Mouse (Mus musculus): ENCODE results near the gene Irak2.
"Not testable (repeated sequence)": the region's sequence is repeated elsewhere in the genome, so short reads cannot be mapped to it uniquely, and the experiment has no call there.

Gene Irak2

DNA sequence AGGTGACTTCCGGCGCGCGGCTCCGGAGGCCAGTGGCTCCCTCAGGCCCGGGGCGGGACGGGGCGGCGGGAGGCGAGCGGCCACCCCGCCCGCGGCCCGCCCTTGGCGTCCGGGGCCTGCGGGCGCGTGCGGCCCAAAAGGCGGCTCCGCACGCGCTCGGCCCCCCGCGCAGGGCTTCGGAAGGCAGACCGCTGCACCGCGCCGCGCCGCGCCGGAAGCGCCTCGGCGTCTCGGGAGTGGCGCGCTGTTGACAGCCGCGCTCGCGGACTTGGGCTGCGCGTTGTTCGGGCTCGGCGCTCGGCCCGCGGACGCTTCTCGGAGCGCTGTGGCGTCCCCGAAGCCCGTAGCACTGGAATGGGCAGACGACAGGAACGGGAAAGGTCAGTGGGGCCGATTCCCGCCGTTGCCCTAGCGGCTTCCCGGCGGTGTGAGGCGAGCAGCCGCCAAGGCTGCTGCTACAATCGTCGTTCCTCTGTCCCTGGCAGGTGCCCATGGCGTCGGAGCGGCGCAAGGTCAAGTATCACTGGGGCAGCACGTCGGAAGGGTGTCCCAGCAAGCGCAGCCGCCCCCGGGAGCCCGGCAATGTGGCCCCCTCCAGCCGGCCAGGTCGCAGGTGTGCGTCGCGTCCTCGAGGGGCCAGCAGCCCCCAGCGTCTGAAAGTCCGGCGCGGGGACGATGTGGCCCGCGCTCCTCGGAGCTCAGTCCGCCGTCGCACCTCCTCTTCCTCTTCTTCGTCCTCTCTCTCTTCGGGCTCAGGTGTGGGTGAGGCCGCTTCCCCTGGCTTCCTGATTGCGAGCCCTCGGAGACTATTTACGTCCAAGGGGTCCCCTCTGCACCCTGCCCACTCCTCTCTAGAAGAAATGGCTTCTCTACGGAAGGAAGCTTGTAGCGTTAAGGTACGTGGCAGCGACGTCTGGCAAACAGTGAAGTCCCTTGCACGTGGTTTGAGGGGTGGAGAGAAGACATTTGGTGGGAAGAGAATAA lies 59.2 kb downstream of the Irak2 start:
- peak; percentile 44 for DNase-seq (ENCODE audit: low spot score)

DNA sequence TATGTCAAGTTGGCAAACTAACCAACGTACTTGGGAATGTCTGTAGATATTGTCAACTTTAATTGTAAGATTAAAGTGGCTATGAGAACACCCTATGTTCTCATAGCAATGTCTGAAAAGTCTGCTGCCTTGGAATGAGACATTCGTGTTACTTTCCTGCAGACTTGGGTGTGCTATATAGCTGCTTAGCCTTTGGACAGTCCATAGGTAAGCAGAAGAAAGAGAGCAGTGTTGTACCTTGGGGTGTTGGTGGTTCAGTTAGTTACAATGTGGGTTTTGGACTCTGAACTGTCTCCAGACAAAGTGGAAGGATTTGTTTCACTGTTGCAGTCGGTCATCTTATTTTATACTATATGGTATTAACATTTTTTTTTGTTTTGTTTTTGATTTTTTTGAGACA lies 74.5 kb downstream of the Irak2 start:
- DNase-seq (ENCODE audit: low spot score) = no peak

DNA sequence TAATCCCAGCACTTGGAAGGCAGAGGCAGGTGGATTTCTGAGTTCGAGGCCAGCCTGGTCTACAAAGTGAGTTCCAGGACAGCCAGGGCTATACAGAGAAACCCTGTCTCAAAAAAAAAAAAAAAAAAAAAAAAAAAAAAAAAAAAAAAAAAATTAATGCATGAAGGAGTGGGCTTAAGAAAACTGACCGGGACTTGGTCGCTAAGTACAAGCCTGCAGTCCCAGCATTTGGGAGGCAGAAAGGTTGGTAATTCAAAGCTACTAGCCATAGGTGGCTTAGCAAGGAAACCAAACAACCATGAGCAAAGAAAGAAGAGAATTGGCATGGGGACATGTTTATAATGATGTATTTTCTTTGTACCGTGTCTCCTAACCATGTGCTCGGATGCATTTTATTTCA lies 75.1 kb downstream of the Irak2 start:
- not testable (repeated sequence) for DNase-seq (ENCODE audit: low spot score)

DNA sequence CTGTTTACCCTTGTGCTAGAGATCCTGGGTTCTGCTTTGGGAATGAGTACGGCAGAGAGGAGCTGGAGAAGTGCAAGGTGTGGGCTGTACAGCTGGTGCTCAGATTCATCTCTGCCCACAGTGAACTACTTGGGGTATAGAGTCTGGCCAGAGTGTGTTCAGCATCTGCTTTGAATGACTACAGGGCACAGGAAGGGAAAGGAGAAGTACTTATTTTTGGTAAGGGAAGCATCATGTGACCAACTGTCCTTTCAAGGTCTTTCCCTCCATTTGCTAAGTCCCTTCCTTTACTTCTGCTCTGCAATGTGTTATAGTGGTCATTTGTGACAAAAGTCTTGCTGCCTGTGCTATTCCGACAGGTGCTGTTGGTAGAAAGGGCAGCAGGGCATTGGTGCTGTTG lies 76.0 kb downstream of the Irak2 start:
- no peak for DNase-seq (ENCODE audit: low spot score)

DNA sequence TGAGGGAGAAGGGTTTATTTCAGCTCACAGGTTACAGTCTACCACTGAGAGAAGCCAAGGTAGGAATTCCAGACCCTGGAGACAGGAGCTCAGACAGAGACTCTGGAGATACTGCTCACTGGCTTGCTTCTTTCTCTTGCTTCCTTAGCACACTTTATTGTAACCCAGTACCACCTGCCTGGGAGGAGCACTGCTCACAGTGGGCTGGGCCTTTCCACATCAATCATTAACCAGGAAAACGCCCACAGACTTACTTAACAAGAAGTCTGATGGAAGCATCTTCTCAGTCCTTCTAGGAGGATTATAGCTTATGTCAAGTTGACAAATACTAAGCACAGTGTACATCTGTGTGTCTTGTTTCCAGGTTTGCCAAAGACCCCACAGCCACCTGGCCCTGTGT lies 76.5 kb downstream of the Irak2 start:
- DNase-seq (ENCODE audit: low spot score) = no peak

DNA sequence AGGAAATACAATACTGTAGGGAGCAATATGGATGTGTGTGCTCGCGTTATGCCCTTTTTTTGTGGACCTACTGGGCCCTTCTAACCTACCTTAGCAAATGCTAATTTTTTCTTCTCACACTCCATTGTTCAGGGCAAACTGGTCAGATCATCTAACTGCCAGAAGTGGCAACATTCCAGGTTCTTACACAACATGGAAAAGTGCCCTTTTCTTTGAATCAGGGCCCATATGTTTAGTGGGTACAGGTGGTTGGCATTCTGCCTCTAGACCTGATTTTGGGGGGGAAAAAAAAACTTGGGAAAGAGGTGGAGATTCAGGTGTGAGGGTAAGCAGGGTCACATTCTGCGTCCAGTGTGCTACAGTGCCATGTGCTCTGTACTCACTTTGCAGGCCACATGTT lies 79.3 kb downstream of the Irak2 start:
- DNase-seq (ENCODE audit: low spot score) = no peak

DNA sequence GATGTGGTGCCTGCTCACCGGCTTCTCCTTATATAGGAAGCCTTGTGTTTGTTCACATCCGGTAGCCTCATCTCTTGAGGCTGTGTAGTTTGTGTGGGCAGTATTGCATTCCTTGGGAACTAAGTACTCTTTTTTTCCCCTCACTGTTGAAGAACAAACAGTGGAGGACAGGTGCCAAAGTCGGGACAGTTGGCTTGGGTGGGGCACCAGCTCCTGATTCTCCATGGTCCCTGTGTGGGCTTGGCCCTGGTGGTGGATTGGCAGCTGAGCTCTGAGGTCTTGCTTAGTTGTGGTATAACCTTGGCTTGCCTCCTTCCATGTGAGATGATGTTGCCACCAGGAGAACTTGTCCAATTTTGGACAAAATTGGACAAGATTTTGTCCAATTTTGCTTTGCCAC lies 81.6 kb downstream of the Irak2 start, which contains the start of gene Ghrl:
TSS of gene Ghrl (minus strand) at position 3 of the 400 bp plus-strand sequence.
- DNase-seq (ENCODE audit: low spot score) = no peak

DNA sequence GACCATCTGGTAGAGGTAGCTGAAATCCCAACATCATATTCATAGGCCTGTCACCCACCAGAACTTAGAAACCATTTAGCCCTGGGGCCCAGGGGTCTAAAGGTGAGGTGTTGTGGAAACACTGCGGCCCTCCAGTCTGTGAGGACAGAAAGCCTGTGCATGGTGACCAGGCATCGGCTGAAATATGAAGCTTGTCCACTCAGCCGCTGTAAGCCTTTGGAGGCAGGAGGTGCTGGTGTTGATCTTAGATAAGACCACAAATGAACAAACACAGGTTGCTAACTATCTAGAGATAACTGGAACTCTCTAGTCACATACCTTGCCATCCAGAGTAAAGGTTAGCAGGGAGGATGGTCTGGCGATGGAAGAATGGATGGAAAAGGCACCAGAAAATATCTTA lies 82.8 kb downstream of the Irak2 start:
- no peak for DNase-seq (ENCODE audit: low spot score)

DNA sequence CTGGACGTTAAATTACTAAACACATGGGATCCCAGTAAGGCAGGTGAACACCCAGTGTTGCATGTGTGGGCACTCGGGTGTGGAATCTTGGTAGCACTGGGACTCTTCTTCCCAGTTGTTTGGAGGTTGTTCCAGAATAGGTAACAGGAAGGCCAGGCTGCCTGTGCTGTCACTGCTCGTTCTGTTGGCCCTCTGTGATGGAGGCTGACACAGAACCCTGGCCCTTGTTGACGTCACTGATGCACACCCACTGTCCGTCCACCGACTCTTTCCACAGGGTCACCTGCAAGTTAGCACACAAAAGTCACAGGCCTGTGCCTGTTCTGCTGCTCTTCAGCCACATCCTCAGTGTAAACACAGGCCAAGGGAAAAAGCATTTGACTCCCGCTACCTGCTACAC lies 89.9 kb downstream of the Irak2 start:
- no peak for DNase-seq (ENCODE audit: low spot score)

DNA sequence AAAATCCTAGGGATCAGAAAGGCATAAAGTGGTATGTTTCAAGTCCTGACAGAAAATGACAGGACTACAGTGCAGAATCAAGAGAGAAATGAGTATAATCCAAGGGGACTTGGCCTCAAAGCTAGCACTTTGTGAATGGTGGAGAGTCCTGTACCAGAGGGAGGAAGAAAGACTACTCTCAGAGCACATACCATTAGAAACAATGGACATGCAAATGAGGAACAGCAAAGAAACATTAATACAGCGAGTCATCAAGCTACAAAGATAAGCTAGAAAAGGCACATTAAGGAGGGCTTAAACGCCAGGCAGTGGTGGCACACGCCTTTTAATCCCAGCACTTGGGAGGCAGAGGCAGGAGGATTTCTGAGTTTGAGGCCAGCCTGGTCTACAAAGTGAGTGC lies 93.0 kb downstream of the Irak2 start:
- no peak for DNase-seq (ENCODE audit: low spot score)

DNA sequence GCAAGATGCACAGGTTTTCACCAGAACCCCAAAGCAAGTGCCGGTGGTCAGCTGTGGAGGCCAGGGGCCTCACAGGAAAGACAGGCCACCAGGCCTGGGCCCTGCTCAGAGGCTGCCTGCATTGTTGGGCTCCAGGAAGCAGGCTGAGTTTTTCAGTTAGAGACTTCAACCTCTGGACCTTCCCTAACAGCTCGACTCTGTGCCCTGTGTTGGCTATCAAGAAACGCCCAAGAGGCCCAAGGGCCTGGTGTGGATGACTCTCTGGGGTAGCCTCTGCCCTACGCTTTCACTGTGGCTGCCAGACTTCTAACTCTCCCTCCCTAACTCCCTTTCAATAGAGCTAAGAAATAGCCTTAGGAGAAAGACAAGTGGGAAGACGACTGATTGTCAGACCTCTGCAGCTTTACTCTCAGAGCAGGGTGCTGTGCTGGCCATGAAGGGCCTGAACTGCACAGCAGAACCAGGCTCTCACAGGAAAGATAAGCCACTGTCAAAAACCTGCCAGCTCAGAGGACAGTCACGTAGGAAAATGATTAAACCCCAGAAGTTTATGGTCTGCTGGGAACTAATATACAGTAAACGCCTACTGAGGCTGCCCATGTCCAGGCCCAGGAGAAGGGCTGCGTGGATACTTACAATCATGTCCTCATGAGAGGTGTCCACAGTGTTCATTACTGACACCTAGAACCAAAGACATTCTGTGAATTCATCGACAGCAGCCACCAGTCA lies 99.2 kb downstream of the Irak2 start:
- DNase-seq (ENCODE audit: low spot score) = no peak

DNA sequence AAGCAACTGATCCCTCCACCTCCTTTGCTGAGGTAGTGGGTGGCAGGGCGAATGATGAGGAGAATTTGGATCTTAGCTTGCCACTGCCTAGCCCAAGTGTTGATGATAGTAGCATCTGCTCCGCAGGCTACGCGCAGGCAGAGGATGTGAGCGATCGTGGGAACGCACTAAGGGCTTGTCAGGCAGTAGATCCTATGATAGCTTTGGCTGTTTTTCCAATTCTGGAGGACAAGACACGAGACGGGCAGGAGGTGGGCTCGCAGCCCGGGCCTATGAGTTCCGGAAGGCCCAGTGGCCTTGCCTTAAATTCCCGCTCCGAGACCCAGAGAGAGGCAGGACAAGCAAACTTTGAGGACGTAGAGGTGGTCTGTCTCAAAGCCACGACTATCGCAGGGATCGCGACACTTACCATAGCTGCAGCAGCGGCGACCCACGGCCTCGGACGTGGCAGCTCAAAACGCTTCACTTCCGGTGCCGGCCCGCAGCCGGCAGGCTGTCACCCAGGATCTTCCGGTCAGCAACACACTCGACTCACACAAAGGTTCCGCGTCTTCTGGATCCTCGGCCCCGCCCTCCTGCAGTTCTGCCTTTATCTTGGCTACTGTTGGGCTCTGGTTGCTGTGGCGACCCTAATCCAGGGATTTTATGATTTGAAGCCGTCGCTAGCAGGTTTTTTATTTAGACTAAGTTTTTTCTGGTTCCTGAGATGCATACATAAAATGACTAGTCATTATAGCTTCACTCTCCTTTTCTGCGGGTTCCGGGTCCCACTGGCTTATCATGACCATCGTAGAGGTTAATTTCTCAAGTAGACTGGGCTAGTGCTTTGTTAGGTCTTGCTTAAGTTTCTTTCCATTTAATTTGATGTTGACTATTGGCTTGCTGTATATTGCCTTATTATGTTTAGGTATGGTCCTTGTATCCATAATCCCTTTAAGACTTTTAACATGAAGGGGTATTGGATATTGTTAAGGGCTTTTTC lies 102.3 kb downstream of the Irak2 start, which contains the start of gene Sec13:
TSS of gene Sec13 (minus strand) at position 508 of the 982 bp plus-strand sequence.
- peak; percentile 85 for DNase-seq (ENCODE audit: low spot score)

DNA sequence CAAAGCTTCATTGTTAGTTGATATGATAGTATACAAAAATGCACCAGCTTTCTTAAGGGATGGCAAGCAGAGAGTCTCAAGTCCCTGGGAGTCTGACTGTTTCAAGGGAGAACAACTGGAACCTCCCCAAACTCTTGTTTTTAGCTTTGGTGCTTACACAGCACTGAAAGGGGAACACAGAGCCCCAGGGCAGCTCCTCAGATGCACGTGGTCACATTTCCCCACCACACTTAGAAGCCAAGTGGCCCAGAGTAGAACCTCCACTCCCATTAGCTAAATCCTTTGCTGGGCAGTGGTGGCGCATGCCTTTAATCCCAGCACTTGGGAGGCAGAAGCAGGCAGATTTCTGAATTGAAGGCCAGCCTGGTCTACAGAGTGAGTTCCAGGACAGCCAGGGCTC lies 103.2 kb downstream of the Irak2 start:
- no peak for DNase-seq (ENCODE audit: low spot score)

DNA sequence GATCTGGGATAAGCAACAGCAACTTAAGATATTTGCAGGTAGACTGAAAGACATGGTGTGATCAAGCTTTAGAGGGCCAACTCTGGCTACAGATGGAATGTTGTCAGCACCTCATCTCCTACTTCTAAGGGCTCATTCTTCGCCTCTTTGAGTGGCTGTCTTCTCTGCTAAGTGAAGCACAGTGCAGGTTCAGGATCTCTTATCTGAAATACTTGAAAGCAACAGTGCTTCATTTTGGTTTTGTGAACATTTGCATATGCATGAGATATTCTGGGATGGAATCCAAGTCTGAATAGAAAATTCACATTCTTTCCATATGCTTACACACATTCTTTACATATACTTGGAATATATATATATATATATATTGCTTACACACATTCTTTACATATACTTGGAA lies 104.1 kb downstream of the Irak2 start:
- DNase-seq (ENCODE audit: low spot score) = no peak

DNA sequence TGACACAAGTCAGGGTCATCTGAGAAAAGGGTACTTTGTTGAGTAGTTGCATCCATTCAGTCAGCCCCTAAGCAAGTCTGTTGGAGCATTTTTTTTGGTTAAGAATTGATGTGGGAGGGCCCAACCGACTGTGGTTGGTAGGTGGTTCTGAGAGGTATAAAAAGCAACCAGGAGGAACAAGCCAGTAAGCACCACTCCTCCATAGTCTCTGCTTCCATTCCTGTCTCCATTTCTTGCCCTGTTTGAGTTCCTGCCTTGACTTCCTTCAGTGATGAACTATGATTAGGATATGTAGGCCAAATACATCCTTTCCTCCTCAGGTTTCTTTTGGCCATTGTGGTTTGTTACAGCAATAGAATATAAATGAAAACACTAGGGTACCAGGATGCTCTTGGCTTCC lies 104.8 kb downstream of the Irak2 start:
- DNase-seq (ENCODE audit: low spot score) = no peak

Measured in ovary, postnatal 36 days (tissue).